Mouse (Mus musculus) CH12.LX (cell line): ENCODE data around the gene Pagr1a. TPM values are rescaled to one million over a fixed set of nuclear protein-coding genes. Genes with fewer than 3 reads are reported as not detected.
A peak's percentile ranks its signal among the peaks of the same experiment; 100 is the strongest.

Source experiments
- DNase-seq: peaks from one replicate; pipeline ENCODE4 v3.0.0-alpha.2; 2013; ENCODE audit errors: extremely low read depth
- H3K27ac ChIP-seq: 2 replicates; pipeline ENCODE4 v1.5.1; 2012; ENCODE audit warnings: low read depth, mild to moderate bottlenecking, control low read depth, moderate library complexity; ENCODE audit not compliant: insufficient read depth
- H3K27me3 ChIP-seq: replicated peaks from 2 replicates; pipeline ENCODE3; 2012; ENCODE audit warnings: inconsistent platforms
- H3K36me3 ChIP-seq, 2 experiments: replicated peaks in 1 of 2; 2 replicates each; pipeline versions ENCODE3 to v1.6.1; 2012; ENCODE audit warnings: inconsistent platforms in 1 of 2, low read length in 1 of 2, mild to moderate bottlenecking in 1 of 2, mixed read lengths in 1 of 2, moderate library complexity in 1 of 2; ENCODE audit not compliant: control insufficient read depth in 1 of 2, insufficient read depth in 1 of 2
- H3K4me1 ChIP-seq, 2 experiments: 2 replicates each; pipeline ENCODE4 v1.6.1; 2012; ENCODE audit warnings: inconsistent platforms in 1 of 2, moderate library complexity in 1 of 2; ENCODE audit not compliant: insufficient read depth in 2 of 2, control insufficient read depth in 1 of 2
- H3K4me2 ChIP-seq: 2 replicates; pipeline ENCODE4 v1.6.1; 2012; ENCODE audit warnings: low read depth, mild to moderate bottlenecking, control low read depth; ENCODE audit not compliant: poor library complexity, insufficient read depth, severe bottlenecking
- H3K4me3 ChIP-seq, 3 experiments: fragments of 150-350 bp in 1 of 3; sonication (generic) in 1 of 3; replicated peaks in 1 of 3; 2 replicates each; pipeline versions ENCODE3 to v1.5.1; 2011 to 2012; ENCODE audit warnings: low read depth in 2 of 3, low read length in 2 of 3, mild to moderate bottlenecking in 2 of 3, moderate library complexity in 2 of 3, control low read depth in 1 of 3, improper control_type of control experiment in 1 of 3, inconsistent platforms in 1 of 3, mixed read lengths in 1 of 3; ENCODE audit not compliant: poor library complexity in 1 of 3
- H3K79me2 ChIP-seq: replicated peaks from 2 replicates; pipeline ENCODE4 v1.6.1; 2012; ENCODE audit warnings: mild to moderate bottlenecking, moderate library complexity; ENCODE audit not compliant: control insufficient read depth, poor library complexity, insufficient read depth, severe bottlenecking; ENCODE audit errors: extremely low read depth
- H3K9ac ChIP-seq: 2 replicates; pipeline ENCODE4 v1.6.1; 2012; ENCODE audit warnings: low read depth, mild to moderate bottlenecking, control low read depth, moderate library complexity; ENCODE audit not compliant: insufficient read depth
- H3K9me3 ChIP-seq: replicated peaks from 2 replicates; pipeline ENCODE3; 2012; ENCODE audit warnings: low read length, inconsistent platforms, mixed read lengths
- CHD2 ChIP-seq: IDR thresholded peaks from 2 replicates; pipeline ENCODE4 v1.6.1; 2011; ENCODE audit warnings: low read length, improper control_type of control experiment
- CTCF ChIP-seq, 2 experiments: IDR thresholded peaks in 1 of 2; conservative IDR thresholded peaks in 1 of 2; 2 replicates each; pipeline ENCODE4 v1.5.1; 2011 to 2012; ENCODE audit warnings: low read depth in 2 of 2, low read length in 2 of 2, improper control_type of control experiment in 1 of 2, inconsistent platforms in 1 of 2, mild to moderate bottlenecking in 1 of 2, moderate library complexity in 1 of 2
- ELF1 ChIP-seq: IDR thresholded peaks from 2 replicates; pipeline ENCODE4 v1.6.1; 2014; ENCODE audit warnings: low read depth, mild to moderate bottlenecking, inconsistent platforms, low read length, improper control_type of control experiment
- EP300 ChIP-seq: IDR thresholded peaks from 2 replicates; pipeline ENCODE4 v1.6.1; 2011; ENCODE audit warnings: low read length, improper control_type of control experiment
- ETS1 ChIP-seq: conservative IDR thresholded peaks from 2 replicates; pipeline ENCODE4 v1.6.1; 2012; ENCODE audit warnings: low read depth, mild to moderate bottlenecking, inconsistent platforms, low read length, improper control_type of control experiment, moderate library complexity
- HCFC1 ChIP-seq: IDR thresholded peaks from 2 replicates; pipeline ENCODE4 v1.6.1; 2012; ENCODE audit warnings: low read depth, mild to moderate bottlenecking, inconsistent platforms, low read length, improper control_type of control experiment
- JUN ChIP-seq: IDR thresholded peaks from 2 replicates; pipeline ENCODE4 v1.6.1; 2011; ENCODE audit warnings: low read depth, mild to moderate bottlenecking, low read length, improper control_type of control experiment, moderate library complexity; ENCODE audit not compliant: insufficient read depth
- KAT2A ChIP-seq: IDR thresholded peaks from 2 replicates; pipeline ENCODE4 v1.6.1; 2012; ENCODE audit warnings: low read length, improper control_type of control experiment, inconsistent platforms; ENCODE audit not compliant: insufficient replicate concordance
- MAFK ChIP-seq: IDR thresholded peaks from 2 replicates; pipeline ENCODE4 v1.6.1; 2011; ENCODE audit warnings: low read length, improper control_type of control experiment; ENCODE audit not compliant: insufficient replicate concordance
- MAZ ChIP-seq: IDR thresholded peaks from 2 replicates; pipeline ENCODE4 v1.6.1; 2012; ENCODE audit warnings: low read depth, mild to moderate bottlenecking, inconsistent platforms, low read length, improper control_type of control experiment, moderate library complexity
- NELFE ChIP-seq: IDR thresholded peaks from 2 replicates; pipeline ENCODE4 v1.6.1; 2011; ENCODE audit warnings: low read depth, low read length, improper control_type of control experiment
- POLR2AphosphoS2 ChIP-seq: IDR thresholded peaks from 2 replicates; pipeline ENCODE4 v1.6.1; 2011; ENCODE audit warnings: low read depth, low read length, improper control_type of control experiment
- SMC3 ChIP-seq: IDR thresholded peaks from 2 replicates; pipeline ENCODE4 v1.6.1; 2011; ENCODE audit warnings: low read depth, low read length, improper control_type of control experiment
- TBP ChIP-seq: conservative IDR thresholded peaks from 2 replicates; pipeline ENCODE4 v1.6.1; 2011; ENCODE audit warnings: low read depth, low read length, improper control_type of control experiment
- UBTF ChIP-seq: IDR thresholded peaks from 2 replicates; pipeline ENCODE4 v1.6.1; 2012; ENCODE audit warnings: low read depth, mild to moderate bottlenecking, inconsistent platforms, low read length, improper control_type of control experiment, moderate library complexity
- ZMIZ1 ChIP-seq: IDR thresholded peaks from 2 replicates; pipeline ENCODE4 v1.6.1; 2012; ENCODE audit warnings: low read depth, mild to moderate bottlenecking, inconsistent platforms, low read length, improper control_type of control experiment
- dilution Hi-C: fragments of 300-500 bp; cut with MboI; formaldehyde crosslinking; loops from 2 replicates; pipeline ENCODE4 v1.14.3; 2020; ENCODE audit warnings: low sequenced_read_pairs; ENCODE audit not compliant: extremely low pct_unique_long_range_greater_than_20kb, extremely low pct_ligation_motif_present
- in situ Hi-C: fragments of 300-500 bp; cut with MboI; formaldehyde crosslinking; loops from 3 replicates; pipeline ENCODE4 v1.14.3; 2019; ENCODE audit warnings: low sequenced_read_pairs, low pct_ligation_motif_present, low pct_unique_long_range_greater_than_20kb, mixed read lengths
- polyA plus RNA-seq: library from polyadenylated mRNA; unstranded; fragments of >175 nt; gene quantifications from 2 replicates; pipeline ENCODE4 v1.2.1, GENCODE M21; 2012; ENCODE audit warnings: low read depth; ENCODE audit not compliant: insufficient read length
- total RNA-seq, 2 experiments: library from RNA; depleted of rRNA; stranded (reverse); fragments of 300-350 nt in 1 of 2; fragments of >200 nt in 1 of 2; gene quantifications; 2 replicates each; pipeline ENCODE4 v1.2.3; 2012 to 2014

The Pagr1a gene
- total and polyA plus RNA-seq, 3 experiments: 12.0 to 69.4 (median 60.0) TPM

DNA sequence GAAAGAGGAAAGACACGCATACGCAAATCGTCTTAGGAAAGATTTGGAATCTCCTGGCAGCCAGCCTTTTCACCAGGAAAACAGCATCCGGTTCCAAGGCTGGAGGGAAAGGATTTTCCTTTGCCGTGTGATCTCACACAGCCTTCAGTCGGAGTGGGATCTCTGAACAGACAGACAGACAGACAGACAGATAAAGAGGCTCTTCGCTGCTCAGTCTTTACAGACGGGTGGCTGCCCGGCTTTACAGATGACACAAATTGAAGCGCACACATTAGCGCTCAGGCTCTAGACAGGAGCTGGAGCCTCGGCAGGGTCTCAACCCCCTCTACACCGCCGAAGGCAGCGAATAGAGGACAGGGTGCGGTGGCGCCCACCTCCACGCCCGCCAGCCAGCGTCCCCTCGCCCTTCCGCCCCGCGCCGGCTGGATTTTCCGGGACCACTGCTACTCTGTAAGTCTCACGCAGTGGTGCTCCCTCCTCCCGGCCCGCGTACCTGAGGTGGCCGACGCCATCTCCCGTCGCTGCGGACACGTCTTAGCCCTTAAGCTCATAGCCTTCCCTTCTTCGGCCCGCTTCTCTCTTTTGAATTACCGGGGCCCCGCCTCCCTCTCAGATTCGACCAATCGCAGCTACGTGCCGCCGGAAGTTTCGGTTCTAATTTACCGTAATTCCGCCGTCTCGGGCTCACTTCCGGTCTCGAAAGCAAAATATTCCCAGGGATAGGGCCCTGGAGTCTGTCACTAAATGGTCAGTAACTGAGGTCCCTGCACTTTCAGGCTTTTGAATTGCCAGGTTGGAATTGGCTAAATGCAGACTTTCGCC lies 24.9 kb upstream of the Pagr1a start, which contains the start of gene Kif22 (continued):
- TF ChIP-seq NELFE: peak; percentile 88
- TF ChIP-seq JUN: no peak
- peak; percentile 85 for TF ChIP-seq TBP
- no peak for TF ChIP-seq SMC3
- TF ChIP-seq ELF1: peak; percentile 89
- TF ChIP-seq CTCF (conservative IDR thresholded peaks at IDR 0.05 in 1 of 2, IDR thresholded peaks at IDR 0.05 in 1 of 2; ENCODE audit: low read depth in 2 of 2, low read length in 2 of 2): no peak
- peak; percentile 82; the same call in 1 of the 2 replicates for TF ChIP-seq KAT2A
- TF ChIP-seq, all 38 proteins: peak for 20

DNA sequence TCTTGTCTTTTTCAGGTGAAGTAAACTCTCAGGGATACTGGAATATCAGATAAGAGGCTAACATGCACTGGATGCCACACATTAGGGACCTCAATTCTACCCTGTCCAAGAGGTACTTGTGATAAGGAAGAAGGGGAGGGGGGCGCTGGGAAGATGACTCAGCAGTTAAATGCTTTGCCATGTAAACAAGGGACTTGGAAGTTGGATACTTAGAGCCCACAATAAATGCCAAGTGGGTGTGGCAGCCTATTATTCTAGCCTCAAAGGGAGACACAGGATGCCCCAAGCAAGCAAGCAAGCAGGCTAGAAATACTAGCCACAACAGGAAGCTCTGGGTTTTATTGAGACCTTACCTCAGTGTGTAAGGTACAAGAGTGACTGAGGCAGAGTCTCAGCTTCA lies 14.1 kb upstream of the Pagr1a start:
- Histone ChIP-seq H3K4me1 (peaks cover 3 to 11% of the 10 kb centered on the region in 2 experiments; a peak in 3 of 4 replicates), H3K4me2 (no peak overlapping the region), H3K9me3 (no peaks in the 10 kb centered on the region), H3K79me2 (no peaks in the 10 kb centered on the region), H3K9ac (no peak overlapping the region), H3K27me3 (no peaks in the 10 kb centered on the region), H3K27ac (peak overlapping the region; percentile 17; the same call in 1 of the 2 replicates), H3K36me3 (peaks cover 66 to 85% of the 10 kb centered on the region in 2 experiments), H3K4me3 (no peak overlapping the region)
- no peak for DNase-seq
- no peak for TF ChIP-seq MAFK
- TF ChIP-seq UBTF: no peak
- TF ChIP-seq CHD2: no peak
- TF ChIP-seq NELFE: no peak
- no peak for TF ChIP-seq EP300
- no peak for TF ChIP-seq ZMIZ1
- no peak for TF ChIP-seq MAZ
- no peak for TF ChIP-seq HCFC1
- TF ChIP-seq JUN: no peak
- no peak for TF ChIP-seq TBP
- no peak for TF ChIP-seq POLR2AphosphoS2
- no peak for TF ChIP-seq ETS1
- TF ChIP-seq CTCF (conservative IDR thresholded peaks at IDR 0.05 in 1 of 2, IDR thresholded peaks at IDR 0.05 in 1 of 2; ENCODE audit: low read depth in 2 of 2, low read length in 2 of 2): no peak
- no peak for TF ChIP-seq ELF1
- in situ Hi-C loops (no loop called here), dilution Hi-C loops (no loop called here)
